Mouse (Mus musculus) CD4-positive, CD25-positive, alpha-beta regulatory T cell, adult 2 months (primary cell): Measurements from ENCODE around the gene Spsb3.

Experiments
- DNase-seq: peaks from one replicate; pipeline ENCODE4 v3.0.0-alpha.2; 2012; ENCODE audit warnings: low read depth, low spot score

Spsb3 gene

DNA sequence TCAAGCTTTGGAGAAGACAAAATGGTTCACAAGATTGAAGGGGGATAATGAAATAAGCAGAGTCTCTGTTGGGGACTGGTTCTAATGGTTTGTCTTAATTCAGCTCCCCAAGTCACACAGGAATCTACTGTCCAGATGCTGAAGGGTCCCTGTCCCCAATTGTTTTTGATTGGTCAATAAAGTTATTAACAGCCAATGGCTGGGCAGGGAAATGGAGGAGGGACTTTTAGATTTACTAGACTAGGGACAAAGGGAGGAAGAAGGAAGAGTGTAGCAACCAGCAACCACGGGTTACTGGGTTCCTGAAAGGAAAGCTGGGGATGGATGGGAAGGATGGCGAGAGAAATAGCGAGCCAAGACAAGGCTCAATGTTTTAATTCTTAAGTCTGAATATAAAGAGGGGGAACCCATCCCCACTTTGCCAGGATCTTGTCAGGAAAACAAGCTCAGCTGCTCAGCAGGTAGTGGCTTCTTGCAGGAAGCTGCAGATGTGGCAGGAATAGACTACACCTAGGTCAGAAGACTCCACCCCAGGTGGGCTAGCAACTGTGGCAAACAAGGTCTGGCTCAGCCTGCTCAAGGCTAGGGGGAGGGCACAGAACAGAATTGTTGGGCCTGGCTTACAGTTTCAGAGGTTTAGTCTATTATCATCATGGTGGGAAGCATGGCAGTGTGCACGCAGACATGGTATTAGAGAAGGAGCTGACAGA is 12.6 kb upstream of the Spsb3 start:
- no peak for DNase-seq

DNA sequence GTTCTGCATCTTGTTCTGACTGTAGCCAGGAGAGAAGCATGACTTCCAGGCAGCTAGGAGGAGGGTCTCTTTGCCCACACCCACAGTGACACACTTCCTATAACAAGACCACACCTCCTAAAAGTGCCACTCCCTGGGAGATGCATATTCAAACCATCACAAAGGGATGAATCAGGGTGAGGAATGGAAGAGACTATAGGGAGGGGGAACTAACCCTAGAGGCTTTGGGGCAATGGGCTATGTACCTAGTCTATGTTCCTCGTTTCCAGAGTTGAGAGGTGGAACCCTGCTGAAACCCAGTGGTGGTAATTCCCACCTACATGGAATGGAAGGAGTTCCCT is 12.1 kb upstream of the Spsb3 start:
- no peak for DNase-seq

DNA sequence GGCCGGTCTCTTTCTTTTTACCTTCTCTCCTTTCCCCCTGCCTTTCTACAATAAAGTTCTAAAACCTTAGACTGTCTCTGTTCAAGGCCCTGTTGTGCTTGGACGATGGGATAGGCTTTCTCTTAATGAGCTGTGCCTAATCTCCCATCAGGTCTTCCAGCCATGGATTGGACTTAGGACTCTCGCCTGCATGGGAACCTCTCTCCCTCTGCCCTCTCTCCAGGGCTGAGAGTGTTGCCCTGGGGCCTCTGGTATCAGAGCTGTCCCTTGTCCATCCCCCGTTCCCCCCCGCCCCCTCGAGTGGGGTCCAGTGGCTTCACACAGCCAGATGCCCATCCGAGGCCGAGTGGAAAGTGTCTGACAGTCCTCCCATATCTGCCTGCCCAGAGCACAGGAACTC is 11.5 kb upstream of the Spsb3 start:
- no peak for DNase-seq

DNA sequence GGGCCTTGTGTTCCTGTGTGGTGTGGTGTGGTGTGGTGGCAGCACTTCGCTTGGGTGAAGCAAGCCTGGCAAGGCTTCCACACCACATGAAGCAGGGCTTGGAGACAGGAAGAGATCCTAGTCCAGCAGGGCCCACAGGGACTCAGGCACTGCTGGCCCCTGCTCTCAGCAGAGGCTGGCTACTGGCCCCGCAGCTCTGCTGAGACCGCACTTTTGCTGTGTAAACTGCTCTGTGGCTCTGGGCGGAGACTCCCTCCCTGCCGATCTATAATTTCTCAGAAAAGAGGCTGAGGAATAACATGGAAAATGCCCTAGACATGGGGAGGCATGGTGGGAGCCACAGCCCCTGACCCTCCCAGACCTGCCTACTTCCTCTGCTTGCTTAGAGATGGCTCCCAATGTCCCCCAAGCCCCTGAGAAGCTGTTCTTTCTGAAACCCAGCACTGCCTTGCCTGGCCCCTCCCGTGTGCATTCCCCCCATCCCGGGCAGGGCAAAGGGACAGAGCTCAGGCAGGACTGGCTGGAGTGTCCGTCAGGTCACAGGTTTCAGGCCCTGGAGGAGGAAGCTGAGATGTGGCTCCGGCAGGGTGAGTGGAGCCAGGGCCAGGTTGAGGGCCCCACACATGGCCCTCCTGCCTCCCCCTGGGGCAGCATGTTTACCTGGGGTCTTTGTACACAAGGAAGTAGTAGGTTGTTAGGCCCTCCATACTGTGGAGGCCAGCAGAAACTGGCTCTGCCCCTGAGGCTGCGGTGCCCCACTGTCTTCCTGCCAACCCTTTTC is 8.9 kb upstream of the Spsb3 start:
- no peak for DNase-seq

DNA sequence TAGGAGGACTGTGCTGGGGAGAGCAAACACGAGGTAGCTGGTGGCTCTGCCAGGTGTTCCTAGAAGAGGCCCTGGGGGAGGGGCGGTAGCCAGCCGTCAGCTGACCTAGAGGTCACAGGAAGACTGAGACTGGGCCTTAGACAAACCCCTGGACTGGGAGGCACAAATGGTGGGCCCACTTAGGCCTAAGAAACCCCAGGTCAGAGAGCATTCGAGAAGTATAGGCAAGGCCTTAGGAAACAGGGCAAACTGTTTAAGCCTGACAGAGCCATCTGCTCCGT is 8.4 kb upstream of the Spsb3 start:
- no peak for DNase-seq

DNA sequence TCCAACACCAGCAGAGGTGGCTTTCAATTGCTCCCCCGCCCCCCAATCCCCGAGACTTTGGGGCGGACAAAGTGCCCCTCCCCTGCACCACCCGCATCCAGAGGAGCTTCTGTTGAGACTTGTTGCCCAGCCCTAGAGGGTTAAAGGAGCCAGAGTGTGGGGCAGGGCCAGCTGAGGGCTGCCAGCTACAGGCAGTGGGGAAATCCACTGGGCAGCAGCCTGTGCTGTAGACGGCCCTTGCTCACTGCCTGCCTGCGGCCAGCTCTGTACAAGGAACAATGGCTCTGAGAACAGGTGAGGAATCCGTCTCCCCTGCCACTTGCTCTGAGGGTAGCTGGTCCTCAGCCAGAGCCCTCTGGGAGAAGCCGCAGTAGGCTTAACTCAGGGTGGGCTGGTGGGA is 7.9 kb upstream of the Spsb3 start:
- DNase-seq: no peak

DNA sequence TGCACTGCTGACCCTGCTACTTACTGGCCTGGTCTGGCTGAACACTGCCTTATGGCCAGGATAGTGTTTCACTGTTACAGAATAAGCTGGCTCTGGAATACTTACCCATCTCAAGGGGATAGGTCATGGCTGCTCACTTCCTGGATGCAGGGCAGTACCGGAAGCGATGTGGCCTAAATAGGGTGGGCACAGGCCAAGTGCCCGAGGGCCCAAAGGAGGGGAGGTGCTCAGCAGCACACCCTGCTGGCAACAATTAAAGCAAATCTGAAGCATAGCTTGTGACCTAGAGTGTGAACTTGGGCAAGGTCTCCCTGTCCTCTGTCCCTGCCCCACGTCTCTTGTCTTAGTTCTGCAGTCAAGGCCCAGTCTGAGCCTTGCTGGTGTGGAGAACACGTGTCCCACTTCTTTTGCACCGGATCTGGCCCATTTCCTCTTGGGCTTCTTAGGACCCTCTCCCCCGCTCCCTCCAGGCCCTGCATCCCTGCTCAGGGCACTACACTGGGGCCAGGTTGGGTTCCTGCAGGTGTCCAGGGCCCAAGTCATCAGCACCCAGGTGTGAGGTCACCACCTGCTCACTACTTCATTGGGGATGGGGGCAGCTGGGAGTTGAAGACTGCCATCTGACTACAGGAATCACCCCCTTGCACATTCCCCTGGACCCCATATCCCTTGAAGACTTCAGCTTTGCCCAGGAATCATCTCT is 4.6 kb upstream of the Spsb3 start:
- peak; percentile 53 for DNase-seq

DNA sequence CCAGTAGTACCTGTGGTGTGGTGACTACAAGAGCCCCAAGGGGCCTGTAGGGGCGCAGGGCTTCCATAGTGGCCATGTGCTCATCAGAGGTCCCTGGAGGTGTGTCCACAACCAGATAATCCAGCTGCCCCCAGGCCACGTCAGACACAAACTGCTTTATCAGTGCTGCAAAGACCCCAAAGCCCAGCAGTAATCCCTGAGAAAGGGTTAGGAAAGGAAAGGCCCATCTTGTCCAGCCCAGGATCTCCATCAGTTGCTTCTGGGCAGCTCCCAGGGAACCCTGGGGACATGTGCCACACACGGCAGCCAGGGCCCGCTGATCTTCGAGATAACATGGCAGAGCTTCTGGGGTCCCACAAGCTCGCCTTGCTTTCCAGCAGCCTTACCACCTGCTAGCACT is 2.1 kb upstream of the Spsb3 start:
- no peak for DNase-seq

DNA sequence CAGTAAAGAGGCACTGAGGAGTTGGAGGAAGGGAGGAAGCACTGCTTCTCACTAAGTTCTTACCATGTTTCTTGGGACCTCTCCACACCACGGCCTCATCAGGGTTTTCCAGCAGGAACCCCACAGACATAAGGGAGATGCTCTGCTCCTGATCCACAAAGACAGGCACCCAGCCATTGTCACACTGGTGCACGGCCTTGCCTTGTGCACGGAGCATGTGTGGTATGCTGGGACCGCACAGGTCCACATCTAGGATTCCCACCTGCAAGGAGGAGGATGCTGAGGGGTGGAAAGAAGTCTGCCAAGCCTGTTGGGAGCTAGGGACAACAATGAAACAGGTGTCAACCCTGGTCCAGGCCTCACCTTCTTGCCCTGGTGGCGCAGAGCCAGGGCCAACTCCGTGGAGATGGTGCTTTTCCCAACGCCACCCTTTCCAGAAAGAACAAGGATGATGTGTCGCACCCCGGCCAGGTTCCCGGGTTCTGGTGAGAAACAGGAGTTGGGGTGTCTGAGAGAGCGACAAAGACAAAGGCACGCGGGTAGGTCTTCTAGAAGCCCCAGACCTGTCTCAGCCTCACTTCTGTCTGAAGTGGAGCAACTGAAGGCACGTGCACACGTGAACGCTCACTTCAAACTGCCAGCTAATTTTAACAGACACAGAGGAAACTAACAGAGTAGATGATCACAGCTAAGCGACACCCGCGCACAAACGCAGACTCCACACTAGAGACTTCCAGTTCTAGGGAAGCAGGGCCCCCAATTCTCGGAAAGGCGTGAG is 898 bp upstream of the Spsb3 start:
- DNase-seq: no peak

DNA sequence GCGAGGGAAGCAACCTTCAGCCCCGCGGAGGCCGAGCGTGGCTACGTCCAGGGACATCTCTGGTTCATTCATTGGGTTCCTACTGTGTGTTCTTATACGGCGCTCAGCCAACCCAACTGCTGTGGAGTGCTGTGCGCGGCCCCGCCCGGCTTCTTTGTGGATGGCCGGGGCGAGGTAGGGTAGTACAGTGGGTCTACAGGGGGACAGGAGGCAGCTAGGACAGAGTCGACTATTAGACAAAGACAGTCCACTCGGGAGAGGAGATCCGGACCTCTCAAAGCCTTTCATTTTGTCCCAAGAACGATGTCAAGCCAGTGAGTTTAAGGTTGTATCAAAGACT is 459 bp downstream of the Spsb3 start:
- no peak for DNase-seq

DNA sequence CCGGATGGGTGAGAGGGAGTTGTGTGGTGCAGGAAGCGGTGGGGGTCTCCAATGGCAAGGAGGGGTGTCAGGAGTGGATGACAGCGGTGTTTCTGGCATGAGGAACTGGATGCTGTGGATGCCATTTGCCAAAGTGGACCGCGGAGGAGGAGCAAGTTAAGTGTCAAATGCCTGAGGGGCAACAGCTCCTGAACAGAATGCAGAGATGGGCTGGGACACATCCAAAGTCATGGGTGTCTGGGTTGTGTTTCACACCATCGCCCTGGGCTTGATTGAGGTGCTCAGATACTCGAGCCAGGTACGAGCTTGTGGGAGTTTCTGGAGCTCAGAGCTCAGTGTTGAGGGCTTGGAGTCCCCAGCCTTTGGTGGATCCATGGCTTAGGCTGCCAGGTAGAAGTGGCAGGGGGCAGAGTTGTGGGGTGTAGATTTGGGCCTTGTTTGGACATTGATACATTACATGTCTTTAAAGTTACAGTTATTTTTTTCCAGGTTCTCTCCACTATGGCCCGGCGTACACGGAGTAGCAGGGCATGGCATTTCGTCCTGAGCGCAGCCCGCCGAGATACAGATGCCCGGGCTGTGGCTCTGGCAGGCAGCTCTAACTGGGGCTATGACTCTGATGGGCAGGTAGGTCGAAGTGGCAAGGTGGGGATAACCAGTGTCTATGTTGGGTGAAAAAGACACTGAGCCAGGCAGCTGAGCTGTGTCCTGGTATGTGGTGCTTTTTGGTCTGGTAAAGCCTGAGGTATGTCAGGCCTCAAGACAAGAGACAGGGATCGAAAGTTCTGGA is 1.0 kb downstream of the Spsb3 start:
- DNase-seq: peak; percentile 37

DNA sequence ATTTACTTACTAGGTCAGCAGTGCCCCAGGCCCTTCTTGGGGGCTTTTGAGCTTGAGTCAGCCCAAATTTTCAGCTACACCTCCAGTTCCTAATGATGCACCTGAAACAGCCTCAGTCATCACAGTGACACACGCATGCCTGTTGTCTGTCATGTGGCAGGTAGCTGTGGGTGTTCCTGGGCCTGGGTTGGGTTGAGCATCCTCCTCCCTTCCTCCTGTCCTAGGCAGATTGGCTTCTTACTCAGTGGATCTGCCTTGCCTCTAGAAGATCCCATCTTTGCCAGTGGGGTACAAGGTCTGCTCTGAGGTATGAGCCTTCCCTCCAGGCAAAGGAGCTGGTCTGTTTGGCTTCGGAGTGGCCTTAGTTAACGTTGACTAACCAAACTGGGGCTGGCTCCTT is 2.4 kb downstream of the Spsb3 start:
- DNase-seq: no peak

DNA sequence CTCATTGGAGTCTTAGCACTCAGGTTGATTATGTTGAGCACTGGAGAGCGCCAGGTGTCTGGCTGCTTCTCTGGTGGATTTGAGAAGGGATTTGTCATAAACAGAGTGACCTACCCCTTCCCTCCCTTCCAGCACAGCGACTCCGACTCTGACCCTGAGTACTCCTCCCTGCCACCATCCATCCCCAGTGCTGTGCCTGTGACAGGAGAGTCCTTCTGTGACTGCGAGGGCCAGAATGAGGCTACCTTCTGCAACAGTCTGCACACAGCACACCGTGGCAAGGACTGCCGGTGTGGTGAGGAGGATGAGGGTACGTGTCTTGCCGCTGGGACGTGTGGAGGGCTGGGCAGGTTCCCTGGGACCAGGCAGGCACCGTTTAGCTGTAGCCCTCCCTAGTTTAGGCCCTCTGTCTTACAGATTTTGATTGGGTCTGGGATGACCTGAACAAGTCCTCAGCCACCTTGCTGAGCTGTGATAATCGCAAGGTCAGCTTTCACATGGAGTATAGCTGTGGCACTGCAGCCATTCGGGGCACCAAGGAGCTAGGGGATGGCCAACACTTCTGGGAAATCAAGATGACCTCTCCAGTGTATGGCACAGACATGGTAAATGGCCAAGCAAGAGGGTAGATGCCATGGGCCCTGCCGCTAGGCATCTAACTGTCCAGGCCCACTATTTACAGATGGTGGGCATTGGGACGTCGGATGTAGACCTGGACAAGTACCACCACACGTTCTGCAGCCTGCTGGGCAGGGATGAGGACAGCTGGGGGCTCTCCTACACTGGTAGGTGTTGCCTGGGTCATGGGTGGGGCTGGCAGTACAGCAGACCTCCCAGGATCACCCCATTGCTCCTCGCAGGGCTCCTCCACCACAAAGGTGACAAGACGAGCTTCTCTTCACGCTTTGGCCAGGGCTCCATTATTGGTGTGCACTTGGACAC is 4.0 kb downstream of the Spsb3 start:
- DNase-seq: no peak

DNA sequence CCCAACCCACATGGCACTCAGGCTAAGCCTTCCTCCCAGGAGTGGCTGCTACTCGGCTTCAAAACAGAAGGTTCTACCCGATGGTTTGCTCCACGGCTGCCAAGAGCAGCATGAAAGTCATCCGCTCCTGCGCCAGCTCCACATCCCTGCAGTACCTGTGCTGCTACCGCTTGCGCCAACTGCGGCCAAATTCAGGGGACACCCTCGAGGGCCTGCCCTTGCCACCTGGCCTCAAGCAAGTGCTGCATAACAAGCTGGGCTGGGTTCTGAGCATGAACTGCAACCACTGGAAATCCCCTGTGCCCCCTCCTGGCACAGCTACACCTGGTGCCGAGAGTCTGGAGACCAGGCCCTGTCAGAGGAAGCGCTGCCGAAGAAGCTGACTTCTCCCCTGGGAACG is 4.9 kb downstream of the Spsb3 start:
- no peak for DNase-seq

DNA sequence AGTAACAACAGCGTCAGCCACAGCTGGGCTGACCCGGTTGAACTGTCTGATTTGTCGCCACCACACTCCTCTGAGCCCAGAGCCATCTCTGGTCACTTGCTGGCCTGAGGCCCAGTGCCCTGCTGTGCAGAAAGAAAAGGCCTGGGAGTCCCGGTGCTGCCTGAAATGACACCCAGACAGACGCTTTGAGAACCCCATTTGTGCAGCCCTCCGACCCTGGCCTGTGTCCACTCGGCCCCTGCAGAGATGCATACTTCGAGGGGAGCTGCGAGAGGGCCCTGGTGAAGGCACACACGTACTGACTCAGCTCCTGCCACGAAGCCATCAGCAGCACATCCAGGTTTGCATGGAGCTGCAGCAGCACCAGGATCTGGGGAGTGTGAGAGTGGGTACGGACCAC is 6.3 kb downstream of the Spsb3 start:
- no peak for DNase-seq

DNA sequence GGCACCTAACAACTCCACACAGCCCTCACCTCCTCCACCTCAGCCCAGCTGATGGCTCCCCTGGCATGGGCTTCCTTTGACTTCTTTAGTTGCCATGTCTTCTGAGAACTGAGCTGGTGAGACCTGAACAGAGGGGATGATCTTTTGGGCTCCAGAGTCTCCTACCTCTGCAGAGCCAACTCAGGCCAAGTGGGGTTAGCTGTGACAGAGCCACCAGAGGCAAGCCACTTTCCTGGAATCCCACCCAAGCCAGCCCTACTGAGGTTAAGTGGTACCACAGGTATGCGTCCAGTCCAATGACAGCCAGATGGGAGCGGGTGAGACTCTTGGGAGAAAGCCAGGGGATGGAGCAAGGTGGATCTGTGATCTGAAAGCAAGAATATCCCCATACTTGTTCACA is 6.8 kb downstream of the Spsb3 start:
- DNase-seq: no peak

DNA sequence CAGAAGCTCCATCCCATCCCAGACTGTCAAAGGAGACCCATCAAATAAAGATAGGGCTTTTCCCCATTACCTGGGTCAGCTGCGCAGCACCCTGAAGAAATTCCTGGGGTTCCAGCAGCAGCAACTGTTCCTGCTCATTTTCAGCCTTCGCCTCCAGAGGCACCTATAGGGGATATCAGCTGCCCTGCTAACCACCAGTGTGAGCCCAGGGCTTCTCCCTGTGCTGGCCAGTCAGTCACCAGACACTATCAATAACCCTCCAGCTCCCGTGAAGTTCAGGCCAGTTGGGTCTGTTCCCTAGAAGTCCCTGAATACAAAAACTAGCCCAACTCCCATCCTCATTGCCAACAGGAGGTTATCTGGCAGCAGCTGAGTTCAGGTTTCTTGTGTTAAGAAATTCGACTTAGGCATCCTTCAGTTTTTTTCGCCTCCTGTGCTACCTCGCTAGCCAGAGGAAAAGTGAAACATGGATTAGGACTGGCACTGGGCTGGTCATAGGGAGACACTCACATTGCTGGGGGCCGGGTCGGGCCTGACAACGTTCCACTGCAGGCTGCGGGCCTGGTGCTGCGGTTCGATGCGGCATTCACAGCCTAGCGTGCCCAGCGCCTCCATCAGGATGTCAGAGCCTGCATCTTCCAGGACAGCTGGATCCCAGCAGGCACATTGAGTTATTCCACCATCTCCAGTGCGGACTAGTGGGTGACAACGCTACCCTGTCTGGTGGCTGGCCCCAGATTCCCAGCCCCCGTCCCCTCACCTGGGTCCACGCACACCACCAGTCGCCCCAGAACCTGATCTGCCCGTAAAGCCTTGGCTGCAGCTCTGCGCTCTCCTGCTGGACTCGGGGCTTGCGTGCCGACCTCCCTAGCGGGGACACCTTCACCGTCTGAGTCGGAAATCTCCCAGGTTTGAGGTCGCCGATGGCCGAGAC is 7.9 kb downstream of the Spsb3 start:
- DNase-seq: no peak

DNA sequence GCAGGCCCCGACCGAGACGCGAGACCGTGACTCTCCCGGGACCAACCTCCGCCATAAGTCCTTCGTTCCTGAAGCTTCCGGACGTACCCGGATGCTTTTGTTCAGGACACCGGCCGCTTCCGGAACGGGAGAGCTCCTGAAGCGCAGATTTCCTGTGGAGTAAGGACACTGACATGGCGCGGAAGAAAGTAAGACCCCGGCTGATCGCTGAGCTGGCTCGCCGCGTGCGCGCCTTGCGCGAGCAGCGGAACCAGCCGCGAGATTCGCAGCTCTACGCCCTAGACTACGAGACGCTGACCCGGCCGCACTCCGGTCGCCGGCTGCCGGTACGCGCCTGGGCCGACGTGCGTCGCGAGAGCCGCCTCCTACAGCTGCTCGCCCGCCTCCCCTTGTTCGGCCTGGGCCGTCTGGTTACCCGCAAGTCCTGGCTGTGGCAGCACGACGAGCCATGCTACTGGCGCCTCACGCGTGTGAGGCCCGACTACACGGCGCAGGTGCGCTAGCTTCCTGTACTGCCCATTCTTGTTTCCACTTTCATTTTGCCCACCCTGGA is 8.6 kb downstream of the Spsb3 start, which contains the start of the genes Eme2 and Mrps34:
Eme2 (minus strand) TSS at position 93 of the 553 bp plus-strand sequence.
Mrps34 (plus strand) TSS at position 122 of the 553 bp plus-strand sequence.
- peak; percentile 85 for DNase-seq
